Comparison of ENCODE assay signal across 22 mouse cellular contexts in the genomic region with DNA sequence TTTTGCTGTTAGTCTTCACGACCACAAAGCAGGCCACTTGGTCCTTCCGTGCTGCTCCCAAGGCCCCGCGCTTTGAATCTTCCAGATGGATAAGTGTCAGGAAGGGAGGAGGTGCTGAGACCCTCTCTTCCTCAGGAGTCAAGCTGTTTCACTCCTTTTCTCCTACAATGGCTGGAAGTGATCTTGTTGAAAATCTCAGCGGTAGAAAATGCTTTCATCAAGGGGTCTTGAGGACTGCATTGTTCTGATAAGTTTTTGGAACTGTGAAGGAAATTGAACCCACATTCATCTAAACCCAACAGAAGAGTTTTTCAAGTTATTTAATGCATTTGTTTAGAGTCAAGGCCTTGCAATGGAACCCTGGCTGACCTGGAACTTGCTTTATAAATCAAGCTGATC. TPM values are rescaled to one million over a fixed set of nuclear protein-coding genes. Genes with fewer than 3 reads are reported as not detected.
DNase-seq lines count a peak whose midpoint lies in the region; ATAC-seq and TF ChIP-seq lines count a peak whose summit lies in the region.
"Had no signal": no experiment of that assay in that cellular context is flagged by ENCODE, and none has a peak within 500 bp of the region (broad histone marks: within the 10 kb centered on the region; RNA-seq: fewer than 3 reads in every experiment).

No protein-coding gene starts in this region.

- no peak overlapping the region for H3K4me3 ChIP-seq in embryonic facial prominence, embryonic 13.5 days
- H3K4me3 ChIP-seq in embryonic facial prominence, embryonic 10.5 days, result no peak overlapping the region
- no peak overlapping the region for H3K4me3 ChIP-seq in embryonic facial prominence, embryonic 15.5 days (replicated peaks)
- H3K4me3 ChIP-seq in limb, embryonic 14.5 days (replicated peaks; ENCODE audit: low read length), result no peak overlapping the region
- no peak overlapping the region for H3K4me3 ChIP-seq in hindbrain, embryonic 14.5 days (replicated peaks; ENCODE audit: low read length)
- H3K4me3 ChIP-seq: embryonic facial prominence, embryonic 12.5 days had no signal

- peaks cover 7% of the 10 kb centered on the region; the same call in 1 of the 2 replicates for H3K4me1 ChIP-seq in embryonic facial prominence, embryonic 13.5 days
- peaks cover 13% of the 10 kb centered on the region; the same call in 1 of the 2 replicates for H3K4me1 ChIP-seq in embryonic facial prominence, embryonic 10.5 days
- peaks cover 4% of the 10 kb centered on the region; the same call in 1 of the 2 replicates for H3K4me1 ChIP-seq in embryonic facial prominence, embryonic 15.5 days
- 0 out of 2 replicates have a peak, but pooled peaks cover 11% of the 10 kb centered on the region for H3K4me1 ChIP-seq in limb, embryonic 14.5 days (ENCODE audit: control insufficient read depth, insufficient read depth, low read length)
- H3K4me1 ChIP-seq in hindbrain, embryonic 14.5 days (replicated peaks; ENCODE audit: control insufficient read depth, insufficient read depth, low read length), result no peaks in the 10 kb centered on the region
- H3K4me1 ChIP-seq: embryonic facial prominence, embryonic 12.5 days had no signal

- TF ChIP-seq POLR2A in limb, embryonic 14.5 days (IDR thresholded peaks at IDR 0.05; ENCODE audit: borderline replicate concordance, extremely low read depth, insufficient read depth, insufficient read length), result no peak

- H3K27me3 ChIP-seq in embryonic facial prominence, embryonic 13.5 days, result no peaks in the 10 kb centered on the region
- no peaks in the 10 kb centered on the region for H3K27me3 ChIP-seq in embryonic facial prominence, embryonic 10.5 days (replicated peaks; ENCODE audit: low read depth, poor library complexity, severe bottlenecking)
- no peaks in the 10 kb centered on the region for H3K27me3 ChIP-seq in embryonic facial prominence, embryonic 15.5 days
- no peaks in the 10 kb centered on the region for H3K27me3 ChIP-seq in limb, embryonic 14.5 days (ENCODE audit: control insufficient read depth, insufficient read depth, low read length)
- no peaks in the 10 kb centered on the region for H3K27me3 ChIP-seq in hindbrain, embryonic 14.5 days (ENCODE audit: control insufficient read depth, insufficient read depth, low read length)
- H3K27me3 ChIP-seq: CH12.LX; embryonic facial prominence, embryonic 12.5 days; Patski had no signal

- H3K4me2 ChIP-seq in embryonic facial prominence, embryonic 13.5 days, result no peak overlapping the region
- no peak overlapping the region for H3K4me2 ChIP-seq in embryonic facial prominence, embryonic 15.5 days (replicated peaks)
- no peak overlapping the region for H3K4me2 ChIP-seq in limb, embryonic 14.5 days (replicated peaks; ENCODE audit: low read depth, low read length, severe bottlenecking)
- H3K4me2 ChIP-seq in hindbrain, embryonic 14.5 days (replicated peaks), result no peak overlapping the region
- H3K4me2 ChIP-seq: embryonic facial prominence, embryonic 12.5 days had no signal

- peak overlapping the region; percentile 39; the same call in 1 of the 2 replicates for H3K27ac ChIP-seq in embryonic facial prominence, embryonic 13.5 days
- H3K27ac ChIP-seq in embryonic facial prominence, embryonic 10.5 days (replicated peaks), result no peak overlapping the region
- H3K27ac ChIP-seq in embryonic facial prominence, embryonic 15.5 days (replicated peaks), result peak overlapping the region; percentile 49
- H3K27ac ChIP-seq in limb, embryonic 14.5 days (replicated peaks; ENCODE audit: low read depth, low read length), result peak overlapping the region; percentile 55
- H3K27ac ChIP-seq in hindbrain, embryonic 14.5 days, result no peak overlapping the region
- H3K27ac ChIP-seq: embryonic facial prominence, embryonic 12.5 days had no signal

- intact Hi-C loops in heart, postnatal 25 days (cut with DNase I), result no loop called here

- no peaks in the 10 kb centered on the region for H3K9me3 ChIP-seq in embryonic facial prominence, embryonic 13.5 days
- H3K9me3 ChIP-seq in embryonic facial prominence, embryonic 10.5 days, result no peaks in the 10 kb centered on the region
- no peaks in the 10 kb centered on the region for H3K9me3 ChIP-seq in embryonic facial prominence, embryonic 15.5 days (replicated peaks)
- H3K9me3 ChIP-seq in limb, embryonic 14.5 days (ENCODE audit: control insufficient read depth, low read length), result no peaks in the 10 kb centered on the region
- H3K9me3 ChIP-seq in hindbrain, embryonic 14.5 days (ENCODE audit: control insufficient read depth, low read length), result no peaks in the 10 kb centered on the region
- H3K9me3 ChIP-seq: embryonic facial prominence, embryonic 12.5 days; G1E had no signal

- 72% methylated on average over 5 of the region's 5 CpGs for WGBS in embryonic facial prominence, embryonic 13.5 days
- 75% methylated on average over 5 of the region's 5 CpGs for WGBS in embryonic facial prominence, embryonic 10.5 days
- 57% methylated on average over 5 of the region's 5 CpGs for WGBS in embryonic facial prominence, embryonic 15.5 days
- 64% methylated on average over 5 of the region's 5 CpGs for WGBS in limb, embryonic 14.5 days
- 77% methylated on average over 5 of the region's 5 CpGs for WGBS in hindbrain, embryonic 14.5 days

- ATAC-seq in embryonic facial prominence, embryonic 13.5 days (ENCODE audit: insufficient number of reproducible peaks, insufficient read depth, low FRiP score, low TSS enrichment, low read depth), result no peak
- no peak for ATAC-seq in embryonic facial prominence, embryonic 15.5 days (ENCODE audit: insufficient number of reproducible peaks, low FRiP score, low TSS enrichment, low read depth)
- no peak for ATAC-seq in limb, embryonic 14.5 days (ENCODE audit: low FRiP score, low read depth)
- ATAC-seq in hindbrain, embryonic 14.5 days (ENCODE audit: low FRiP score), result no peak
- ATAC-seq: CD4-positive, CD25-positive, alpha-beta regulatory T cell, adult 4 months; Patski had no signal

- DNase-seq in embryonic facial prominence, embryonic 10.5 days (ENCODE audit: low spot score), result no peak
- DNase-seq in heart, adult 11 months, result peak; percentile 39
- no peak for DNase-seq in heart, postnatal 25 days (ENCODE audit: low spot score)
- DNase-seq in limb, embryonic 14.5 days (ENCODE audit: low spot score), result no peak
- no peak for DNase-seq in adrenal gland, postnatal 10 days
- no peak for DNase-seq in hindbrain, embryonic 14.5 days (ENCODE audit: low spot score)
- DNase-seq: B cell, adult 2 months; cerebellum, adult 11 months; cerebellum, adult 18-20 months; cerebellum, adult 8-10 months; cerebellum, adult 9-11 months; cerebellum, postnatal 14 days; cerebellum, postnatal 36 days; embryo, embryonic 11 days had no signal

- no peaks in the 10 kb centered on the region for H3K36me3 ChIP-seq in embryonic facial prominence, embryonic 13.5 days
- no peaks in the 10 kb centered on the region for H3K36me3 ChIP-seq in embryonic facial prominence, embryonic 10.5 days (replicated peaks)
- H3K36me3 ChIP-seq in embryonic facial prominence, embryonic 15.5 days, result no peaks in the 10 kb centered on the region
- no peaks in the 10 kb centered on the region for H3K36me3 ChIP-seq in limb, embryonic 14.5 days (ENCODE audit: control insufficient read depth, insufficient read depth, low read length)
- H3K36me3 ChIP-seq in hindbrain, embryonic 14.5 days (replicated peaks; ENCODE audit: control insufficient read depth, insufficient read depth), result no peaks in the 10 kb centered on the region
- H3K36me3 ChIP-seq: embryonic facial prominence, embryonic 12.5 days; G1E had no signal

- H3K9ac ChIP-seq in embryonic facial prominence, embryonic 13.5 days, result no peak overlapping the region
- no peak overlapping the region for H3K9ac ChIP-seq in embryonic facial prominence, embryonic 15.5 days
- H3K9ac ChIP-seq in limb, embryonic 14.5 days (ENCODE audit: low read depth, low read length, severe bottlenecking), result no peak overlapping the region
- no peak overlapping the region for H3K9ac ChIP-seq in hindbrain, embryonic 14.5 days
- H3K9ac ChIP-seq: embryonic facial prominence, embryonic 12.5 days; forebrain, postnatal 0 days had no signal

RNA-seq across cellular contexts. Expression of a gene that starts 10.0 kb away (rescaled TPM):
- 99.4 and 99.8 TPM in 2 replicates for polyA plus RNA-seq in embryonic facial prominence, embryonic 13.5 days (2015; fragmentation: Nextera tagmentation; extraction: Ambion mirVana)
- polyA plus RNA-seq in embryonic facial prominence, embryonic 10.5 days (2016; fragmentation: Nextera tagmentation; extraction: Ambion mirVana), result 169 and 177 TPM in 2 replicates
- total RNA-seq in heart, postnatal 25 days (2021), result 10 to 100 TPM; 44.1 to 50.2 TPM
- polyA plus RNA-seq in embryonic facial prominence, embryonic 15.5 days (2015; fragmentation: Nextera tagmentation; extraction: Ambion mirVana), result 74.3 and 78.9 TPM in 2 replicates
- 67.7 and 71.4 TPM in 2 replicates for polyA plus RNA-seq in limb, embryonic 14.5 days (2012; rRNA removed)
- 87.9 and 97.7 TPM in 2 replicates for polyA plus RNA-seq in limb, embryonic 14.5 days (2014; fragmentation: Nextera tagmentation; extraction: Ambion mirVana)
- total RNA-seq in adrenal gland, postnatal 10 days (2021), result 10 to 100 TPM; 88.4 to 96.8 TPM
- polyA plus RNA-seq in hindbrain, embryonic 14.5 days (2014; fragmentation: Nextera tagmentation; extraction: Ambion mirVana), result 124 and 126 TPM in 2 replicates

RNA-seq across cellular contexts. Expression of a gene that starts 42.6 kb away (rescaled TPM):
- polyA plus RNA-seq in embryonic facial prominence, embryonic 13.5 days (2015; fragmentation: Nextera tagmentation; extraction: Ambion mirVana), result 0.33 and 0.67 TPM in 2 replicates
- polyA plus RNA-seq in embryonic facial prominence, embryonic 10.5 days (2016; fragmentation: Nextera tagmentation; extraction: Ambion mirVana), result 0.52 and 0.57 TPM in 2 replicates
- total RNA-seq in heart, postnatal 25 days (2021), result 1 to 10 TPM in 1 of 2 experiments, under 1 TPM in 1; 0.57 to 1.3 TPM
- polyA plus RNA-seq in embryonic facial prominence, embryonic 15.5 days (2015; fragmentation: Nextera tagmentation; extraction: Ambion mirVana), result 0.55 and 0.65 TPM in 2 replicates
- polyA plus RNA-seq in limb, embryonic 14.5 days (2012; rRNA removed), result 0.53 and 0.72 TPM in 2 replicates
- 0.43 and 0.55 TPM in 2 replicates for polyA plus RNA-seq in limb, embryonic 14.5 days (2014; fragmentation: Nextera tagmentation; extraction: Ambion mirVana)
- total RNA-seq in adrenal gland, postnatal 10 days (2021), result 1 to 10 TPM; 1.7 to 4.2 TPM
- polyA plus RNA-seq in hindbrain, embryonic 14.5 days (2014; fragmentation: Nextera tagmentation; extraction: Ambion mirVana), result 0.88 TPM in 1 of 2 replicates, not detected in the other

RNA-seq across cellular contexts. Expression of a gene that starts 59.8 kb away (rescaled TPM):
- polyA plus RNA-seq in embryonic facial prominence, embryonic 13.5 days (2015; fragmentation: Nextera tagmentation; extraction: Ambion mirVana), result 57.3 and 65.6 TPM in 2 replicates
- polyA plus RNA-seq in embryonic facial prominence, embryonic 10.5 days (2016; fragmentation: Nextera tagmentation; extraction: Ambion mirVana), result 54.6 and 56.3 TPM in 2 replicates
- total RNA-seq in heart, postnatal 25 days (2021), result 10 to 100 TPM; 13.3 to 17.6 TPM
- polyA plus RNA-seq in embryonic facial prominence, embryonic 15.5 days (2015; fragmentation: Nextera tagmentation; extraction: Ambion mirVana), result 42.2 and 42.4 TPM in 2 replicates
- polyA plus RNA-seq in limb, embryonic 14.5 days (2012; rRNA removed), result 41.3 and 41.5 TPM in 2 replicates
- 41.0 and 54.2 TPM in 2 replicates for polyA plus RNA-seq in limb, embryonic 14.5 days (2014; fragmentation: Nextera tagmentation; extraction: Ambion mirVana)
- total RNA-seq in adrenal gland, postnatal 10 days (2021), result 10 to 100 TPM; 26.4 to 28.8 TPM
- 36.4 and 43.5 TPM in 2 replicates for polyA plus RNA-seq in hindbrain, embryonic 14.5 days (2014; fragmentation: Nextera tagmentation; extraction: Ambion mirVana)

Comparison
In these comparisons a context has a peak if more than half of its experiments do, and no peak if none do; other contexts are left out.
1. H3K27ac ChIP-seq: peak in embryonic facial prominence, embryonic 13.5 days (single experiment), embryonic facial prominence, embryonic 15.5 days (single experiment) and limb, embryonic 14.5 days (single experiment); none in embryonic facial prominence, embryonic 10.5 days (single experiment) and hindbrain, embryonic 14.5 days (single experiment).